Mouse (Mus musculus): Measurements from ENCODE around the gene Cdk9. TPM values are rescaled to one million over a fixed set of nuclear protein-coding genes. Genes with fewer than 3 reads are reported as not detected.

Gene Cdk9
- 119 and 132 TPM in 2 replicates for polyA plus RNA-seq (2016; fragmentation: Nextera tagmentation; extraction: Ambion mirVana)

- H3K4me1 ChIP-seq = peaks cover 38% of the 10 kb centered on the region
- WGBS = under 1% methylated on average over 65 of the region's 79 CpGs
- H3K9me3 ChIP-seq (replicated peaks) = 0 out of 2 replicates have a peak, but pooled peaks cover 2% of the 10 kb centered on the region
- peak; percentile 93 for DNase-seq (ENCODE audit: low spot score)
- H3K36me3 ChIP-seq = peaks cover 33% of the 10 kb centered on the region
- no peaks in the 10 kb centered on the region for H3K27me3 ChIP-seq (ENCODE audit: low read depth, poor library complexity, severe bottlenecking)
- peak within 1 kb of the TSS; percentile 97 for H3K27ac ChIP-seq (replicated peaks)
- H3K4me3 ChIP-seq = peak within 1 kb of the TSS; percentile 67
Measured at GRCm38 (mm10) chr2:32712934-32713817, at the start of gene Cdk9. TSS of gene Cdk9 (minus strand) at chr2:32713076.

GRCm38 (mm10) chr2:32761859-32762258, 49.0 kb upstream of the Cdk9 start:
- H3K27me3 ChIP-seq (ENCODE audit: low read depth, poor library complexity, severe bottlenecking) = 0 out of 2 replicates have a peak, but pooled peaks cover 3% of the 10 kb centered on the region
- H3K27ac ChIP-seq (replicated peaks) = no peak overlapping the region
- no peak overlapping the region for H3K4me3 ChIP-seq
- H3K4me1 ChIP-seq = peaks cover 22% of the 10 kb centered on the region
- no peak for DNase-seq (ENCODE audit: low spot score)
- H3K9me3 ChIP-seq (replicated peaks) = no peaks in the 10 kb centered on the region
- WGBS = 86% methylated on average over 4 of the region's 4 CpGs
- H3K36me3 ChIP-seq = peaks cover 39% of the 10 kb centered on the region

GRCm38 (mm10) chr2:32761361-32761760, 48.5 kb upstream of the Cdk9 start:
- H3K9me3 ChIP-seq (replicated peaks) = no peaks in the 10 kb centered on the region
- DNase-seq (ENCODE audit: low spot score) = no peak
- no peak overlapping the region for H3K27ac ChIP-seq (replicated peaks)
- peaks cover 39% of the 10 kb centered on the region for H3K36me3 ChIP-seq
- no peaks in the 10 kb centered on the region for H3K27me3 ChIP-seq (ENCODE audit: low read depth, poor library complexity, severe bottlenecking)
- WGBS = 88% methylated on average over 14 of the region's 14 CpGs
- no peak overlapping the region for H3K4me3 ChIP-seq
- H3K4me1 ChIP-seq = peaks cover 22% of the 10 kb centered on the region

DNA sequence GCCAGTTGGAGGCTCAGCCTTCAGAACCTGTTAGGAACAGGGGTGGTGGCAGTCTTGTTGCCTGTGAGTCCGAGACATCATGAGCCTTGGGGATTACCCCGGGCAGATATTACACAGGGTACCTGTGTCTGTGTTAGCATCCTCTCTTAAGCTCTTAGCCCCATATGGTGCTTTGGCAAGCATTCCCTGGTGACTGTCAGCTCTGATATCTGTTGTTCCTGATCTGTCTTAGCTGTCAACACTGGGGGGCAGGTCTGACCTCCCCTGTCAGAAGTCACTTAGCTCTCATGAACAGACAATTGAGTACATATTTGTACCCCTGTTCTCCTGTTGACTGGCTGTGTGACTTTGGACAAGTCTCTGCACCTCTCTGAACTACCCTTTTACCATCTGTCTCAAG, 46.1 kb upstream of the Cdk9 start:
- WGBS = 87% methylated on average over 2 of the region's 2 CpGs
- Histone ChIP-seq H3K4me3 (0 out of 2 replicates have a peak overlapping the region, but pooled peaks have one; percentile 4), H3K27me3 (ENCODE audit: low read depth, poor library complexity, severe bottlenecking) (peaks cover 19% of the 10 kb centered on the region), H3K27ac (replicated peaks) (no peak overlapping the region), H3K36me3 (peaks cover 50% of the 10 kb centered on the region), H3K9me3 (replicated peaks) (no peaks in the 10 kb centered on the region), H3K4me1 (peaks cover 22% of the 10 kb centered on the region)
- no peak for DNase-seq (ENCODE audit: low spot score)

DNA sequence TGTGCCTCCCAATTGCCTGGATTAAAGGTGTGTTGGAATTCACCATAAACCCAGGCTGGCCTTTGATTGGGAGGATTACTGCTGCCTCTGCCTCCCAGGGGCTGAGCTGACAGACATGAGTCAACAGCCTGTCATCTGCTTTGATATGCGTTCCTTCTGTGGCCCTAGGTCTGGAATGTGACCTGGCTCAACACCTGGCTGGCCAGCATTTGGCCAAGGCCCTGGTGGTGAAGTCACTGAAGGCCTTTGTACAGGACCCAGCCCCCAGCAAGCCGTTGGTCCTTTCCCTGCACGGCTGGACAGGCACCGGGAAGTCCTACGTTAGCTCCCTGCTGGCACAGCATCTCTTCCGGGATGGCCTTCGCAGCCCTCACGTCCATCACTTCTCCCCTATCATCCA, 45.6 kb upstream of the Cdk9 start:
- no peaks in the 10 kb centered on the region for H3K9me3 ChIP-seq (replicated peaks)
- WGBS = 83% methylated on average over 8 of the region's 8 CpGs
- peaks cover 53% of the 10 kb centered on the region for H3K36me3 ChIP-seq
- peaks cover 22% of the 10 kb centered on the region for H3K4me1 ChIP-seq
- no peak for DNase-seq (ENCODE audit: low spot score)
- H3K27ac ChIP-seq (replicated peaks) = no peak overlapping the region
- H3K27me3 ChIP-seq (ENCODE audit: low read depth, poor library complexity, severe bottlenecking) = peaks cover 23% of the 10 kb centered on the region
- peak overlapping the region; percentile 4; the same call in 1 of the 2 replicates for H3K4me3 ChIP-seq

DNA sequence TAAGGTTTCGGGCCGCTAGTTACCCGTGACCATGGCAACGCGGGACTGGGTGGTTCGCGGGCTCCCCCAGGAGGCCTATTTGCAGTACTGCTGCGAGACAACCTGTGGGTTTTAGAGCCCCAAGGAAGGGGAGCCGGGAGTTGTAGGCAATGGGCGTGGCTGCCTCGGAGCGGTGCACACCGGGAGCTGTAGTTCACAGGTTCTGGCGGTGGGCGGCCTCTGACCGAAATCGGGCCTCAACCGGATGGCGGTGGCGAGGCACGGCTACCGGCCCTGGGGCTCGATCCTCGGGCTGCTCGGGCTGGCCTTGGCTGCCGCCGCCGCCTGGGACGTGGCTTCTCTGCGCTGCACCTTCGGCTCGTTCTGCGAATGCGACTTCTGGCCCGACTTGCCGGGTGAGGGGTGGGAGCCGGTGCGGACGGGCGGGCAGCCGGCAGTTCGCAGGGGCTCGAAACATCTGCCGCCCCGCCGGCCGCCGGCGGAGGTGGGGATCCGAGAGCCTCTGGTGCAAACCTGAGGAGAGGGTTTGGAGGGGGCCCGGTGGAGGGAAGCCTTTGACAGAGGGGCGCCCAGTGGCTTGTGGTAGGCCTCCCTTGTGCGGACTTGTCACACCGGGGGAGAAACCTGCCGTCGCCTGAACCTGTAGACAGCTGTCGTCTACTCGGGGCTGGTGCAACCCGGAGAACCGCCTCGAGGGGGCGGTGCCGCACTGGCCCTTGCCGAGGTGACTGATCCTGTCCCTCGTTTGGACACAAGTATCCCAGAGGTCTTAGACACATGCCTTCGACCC, 44.4 kb upstream of the Cdk9 start, which contains the start of gene Tor2a:
Gene Tor2a (plus strand): TSS at position 179 of the 790 bp plus-strand sequence.
- Histone ChIP-seq H3K27me3 (ENCODE audit: low read depth, poor library complexity, severe bottlenecking) (peaks cover 35% of the 10 kb centered on the region), H3K27ac (replicated peaks) (peak within 1 kb of the TSS; percentile 95), H3K9me3 (replicated peaks) (no peaks in the 10 kb centered on the region), H3K36me3 (peaks cover 53% of the 10 kb centered on the region), H3K4me1 (peaks cover 30% of the 10 kb centered on the region), H3K4me3 (peak within 1 kb of the TSS; percentile 79)
- WGBS = under 1% methylated on average over 66 of the region's 66 CpGs
- peak; percentile 97 for DNase-seq (ENCODE audit: low spot score)

GRCm38 (mm10) chr2:32756674-32757055, 43.8 kb upstream of the Cdk9 start:
- peaks cover 47% of the 10 kb centered on the region for H3K36me3 ChIP-seq
- peaks cover 37% of the 10 kb centered on the region for H3K27me3 ChIP-seq (ENCODE audit: low read depth, poor library complexity, severe bottlenecking)
- H3K9me3 ChIP-seq (replicated peaks) = no peaks in the 10 kb centered on the region
- DNase-seq (ENCODE audit: low spot score) = no peak
- peaks cover 36% of the 10 kb centered on the region for H3K4me1 ChIP-seq
- 33% methylated on average over 6 of the region's 6 CpGs for WGBS
- H3K4me3 ChIP-seq = peak overlapping the region; percentile 79
- H3K27ac ChIP-seq (replicated peaks) = peak overlapping the region; percentile 95; the same call in 1 of the 2 replicates

DNA sequence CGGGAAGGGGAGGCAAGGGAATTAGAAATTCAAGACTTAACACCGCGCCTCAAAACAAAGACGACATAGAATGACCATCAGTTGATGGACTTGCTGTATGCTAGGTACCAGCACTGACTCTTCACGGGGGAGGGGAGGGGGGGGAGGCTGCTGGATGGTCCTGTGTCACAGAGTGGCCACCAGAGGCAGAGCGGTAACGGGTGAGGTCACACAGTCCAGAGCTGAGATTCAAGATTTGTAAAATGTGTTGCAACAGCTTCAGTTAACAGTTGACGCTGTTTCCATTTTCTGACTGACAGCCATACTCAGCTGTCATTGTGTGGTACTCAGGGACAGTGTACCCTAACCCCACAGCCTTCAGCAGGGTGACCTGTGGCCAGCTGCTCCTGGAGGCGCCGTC, 39.3 kb upstream of the Cdk9 start:
- 69% methylated on average over 10 of the region's 10 CpGs for WGBS
- Histone ChIP-seq H3K4me1 (peaks cover 35% of the 10 kb centered on the region), H3K4me3 (peak overlapping the region; percentile 53; the same call in 1 of the 2 replicates), H3K9me3 (replicated peaks) (no peaks in the 10 kb centered on the region), H3K27me3 (ENCODE audit: low read depth, poor library complexity, severe bottlenecking) (peaks cover 37% of the 10 kb centered on the region), H3K36me3 (peaks cover 50% of the 10 kb centered on the region), H3K27ac (replicated peaks) (no peak overlapping the region)
- no peak for DNase-seq (ENCODE audit: low spot score)

DNA sequence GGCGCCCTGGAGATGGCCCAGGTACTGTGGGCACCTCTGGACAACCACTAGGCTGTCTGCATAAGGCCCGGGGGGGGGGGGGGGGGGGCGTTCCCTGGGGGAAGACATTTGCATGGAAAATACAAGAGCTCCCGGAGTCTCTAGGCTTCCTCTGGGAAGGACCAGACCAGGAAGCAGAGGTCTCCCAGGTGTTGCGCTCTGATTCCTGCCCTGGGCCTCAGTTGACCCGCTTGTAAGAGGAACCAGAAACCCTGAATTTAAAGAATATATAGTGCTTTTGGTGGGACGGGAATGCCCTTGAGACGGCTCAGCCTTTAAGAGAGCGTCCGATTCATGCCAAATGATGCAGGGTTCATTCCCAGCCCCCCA, 38.8 kb upstream of the Cdk9 start:
- Histone ChIP-seq H3K27me3 (ENCODE audit: low read depth, poor library complexity, severe bottlenecking) (peaks cover 37% of the 10 kb centered on the region), H3K36me3 (peaks cover 55% of the 10 kb centered on the region), H3K4me1 (peaks cover 32% of the 10 kb centered on the region), H3K4me3 (peak overlapping the region; percentile 53), H3K9me3 (replicated peaks) (no peaks in the 10 kb centered on the region), H3K27ac (replicated peaks) (peak overlapping the region; percentile 78)
- 28% methylated on average over 9 of the region's 10 CpGs for WGBS
- no peak for DNase-seq (ENCODE audit: low spot score)

GRCm38 (mm10) chr2:32750887-32751664, 38.2 kb upstream of the Cdk9 start:
- H3K27ac ChIP-seq (replicated peaks) = peak overlapping the region; percentile 78
- H3K4me3 ChIP-seq = peak overlapping the region; percentile 53
- peak; percentile 85 for DNase-seq (ENCODE audit: low spot score)
- H3K27me3 ChIP-seq (ENCODE audit: low read depth, poor library complexity, severe bottlenecking) = peaks cover 37% of the 10 kb centered on the region
- H3K9me3 ChIP-seq (replicated peaks) = no peaks in the 10 kb centered on the region
- peaks cover 61% of the 10 kb centered on the region for H3K36me3 ChIP-seq
- H3K4me1 ChIP-seq = peaks cover 31% of the 10 kb centered on the region
- WGBS = 4% methylated on average over 31 of the region's 31 CpGs

DNA sequence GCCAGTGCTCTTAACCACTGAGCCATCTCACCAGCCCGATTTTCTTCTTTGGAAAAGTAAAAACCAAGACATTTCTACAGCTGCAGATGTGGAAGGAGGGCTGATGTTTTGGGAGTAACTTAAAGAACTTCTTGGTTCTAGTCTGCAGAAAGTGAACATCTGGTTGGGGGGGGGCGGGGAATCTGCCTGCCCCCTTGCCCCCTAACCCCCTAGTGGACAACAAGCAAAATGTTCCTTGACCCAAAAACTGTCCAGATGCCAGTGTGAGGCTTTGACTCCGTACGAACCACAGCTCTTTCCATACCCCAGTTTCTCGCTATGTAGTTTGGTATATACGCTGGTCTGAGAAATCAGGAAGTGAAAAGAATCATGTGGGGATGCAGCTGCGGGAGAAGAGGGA, 37.3 kb upstream of the Cdk9 start:
- Histone ChIP-seq H3K27me3 (ENCODE audit: low read depth, poor library complexity, severe bottlenecking) (peaks cover 30% of the 10 kb centered on the region), H3K4me1 (peaks cover 31% of the 10 kb centered on the region), H3K27ac (replicated peaks) (peak overlapping the region; percentile 78; the same call in 1 of the 2 replicates), H3K36me3 (peaks cover 70% of the 10 kb centered on the region), H3K4me3 (peak overlapping the region; percentile 53; the same call in 1 of the 2 replicates), H3K9me3 (replicated peaks) (no peaks in the 10 kb centered on the region)
- DNase-seq (ENCODE audit: low spot score) = no peak
- WGBS = 75% methylated on average over 7 of the region's 7 CpGs

DNA sequence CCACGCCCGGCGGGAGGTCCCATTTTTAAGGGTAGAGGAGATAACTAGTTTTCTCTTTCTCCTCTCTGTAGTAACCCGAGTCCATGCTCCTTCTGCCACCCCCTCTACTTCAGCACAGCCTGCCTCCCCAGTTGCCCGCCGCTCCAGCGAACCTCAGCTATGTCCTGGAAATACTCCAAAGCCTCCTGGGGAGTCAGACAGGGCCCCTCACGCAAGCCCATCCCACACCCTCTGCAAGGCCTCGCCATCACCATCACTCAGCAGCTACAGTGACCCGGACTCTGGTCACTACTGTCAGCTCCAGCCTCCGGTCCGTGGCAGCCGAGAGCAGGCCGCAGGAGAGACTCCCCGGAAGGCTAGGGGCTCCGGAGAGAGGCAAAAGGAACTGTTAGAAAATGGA, 36.2 kb upstream of the Cdk9 start:
- no peaks in the 10 kb centered on the region for H3K9me3 ChIP-seq (replicated peaks)
- peaks cover 23% of the 10 kb centered on the region for H3K27me3 ChIP-seq (ENCODE audit: low read depth, poor library complexity, severe bottlenecking)
- H3K36me3 ChIP-seq = peaks cover 70% of the 10 kb centered on the region
- H3K27ac ChIP-seq (replicated peaks) = no peak overlapping the region
- WGBS = 92% methylated on average over 16 of the region's 16 CpGs
- DNase-seq (ENCODE audit: low spot score) = no peak
- H3K4me3 ChIP-seq = no peak overlapping the region
- peaks cover 31% of the 10 kb centered on the region for H3K4me1 ChIP-seq

All from midbrain, embryonic 10.5 days (tissue).